Mouse (Mus musculus): ENCODE measurements around the gene Zbtb2.
"Not testable (repeated sequence)": the region's sequence is repeated elsewhere in the genome, so short reads cannot be mapped to it uniquely, and the experiment has no call there.

The Zbtb2 gene

DNA sequence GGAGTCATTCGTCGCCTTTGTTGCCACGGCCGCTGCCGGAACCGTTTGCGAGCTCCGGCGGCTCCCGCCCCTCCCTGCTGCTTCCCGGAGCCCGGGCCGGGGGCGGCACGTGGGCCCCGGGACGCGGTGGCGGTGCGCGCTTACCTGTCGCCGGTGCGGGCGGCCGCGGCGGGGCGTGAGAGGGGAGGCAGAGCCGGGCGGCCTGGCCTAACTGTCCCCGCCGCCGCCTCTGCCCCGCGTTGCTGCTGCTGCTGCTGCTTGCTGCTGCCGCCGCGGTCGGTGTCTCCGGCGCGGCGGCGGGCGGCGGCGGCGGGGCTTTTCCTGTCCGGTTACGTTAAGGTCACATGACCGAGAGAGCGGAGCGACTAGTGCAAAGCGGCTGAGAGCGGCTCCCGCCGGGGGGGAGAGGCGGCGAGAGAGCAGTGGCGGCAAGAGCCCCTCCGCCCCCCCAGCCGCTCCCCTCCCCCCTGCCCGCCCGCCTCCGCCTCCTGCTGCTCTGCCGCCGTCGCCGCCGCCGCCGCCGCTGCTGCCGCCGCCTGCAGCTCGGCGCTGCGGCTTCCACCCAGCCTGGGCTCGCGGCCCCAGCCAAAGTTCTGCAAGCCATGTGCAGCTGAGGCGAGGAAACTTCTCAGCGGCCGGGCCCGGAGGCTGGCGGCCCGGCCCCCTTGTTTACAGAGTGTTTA lies at the start of gene Zbtb2:
TSS of gene Zbtb2 (minus strand) at position 408 of the 683 bp plus-strand sequence.
- peak; percentile 37 to 48 for DNase-seq (ENCODE audit: low spot score in 2 of 2)

DNA sequence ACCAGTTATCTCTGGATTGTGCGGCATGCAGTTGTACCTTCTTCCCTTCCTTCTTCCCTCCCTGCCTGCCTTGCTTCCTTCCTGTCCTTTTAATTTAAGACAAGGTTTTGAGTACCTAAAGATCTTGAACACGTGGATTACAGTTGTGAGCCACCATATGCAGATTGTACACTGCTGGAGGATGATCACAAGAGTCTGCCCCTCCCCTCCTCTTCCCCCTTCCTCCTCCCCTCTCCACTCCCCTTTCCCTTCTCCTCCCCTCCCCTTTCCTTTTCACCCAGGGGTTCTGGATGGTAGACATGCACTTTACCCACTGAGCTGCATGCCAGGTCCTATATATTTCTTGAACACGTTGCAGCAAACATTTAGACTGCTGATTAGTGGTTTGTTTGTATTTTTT lies 47.5 kb upstream of the Zbtb2 start:
- DNase-seq (ENCODE audit: low spot score in 2 of 2): no peak

DNA sequence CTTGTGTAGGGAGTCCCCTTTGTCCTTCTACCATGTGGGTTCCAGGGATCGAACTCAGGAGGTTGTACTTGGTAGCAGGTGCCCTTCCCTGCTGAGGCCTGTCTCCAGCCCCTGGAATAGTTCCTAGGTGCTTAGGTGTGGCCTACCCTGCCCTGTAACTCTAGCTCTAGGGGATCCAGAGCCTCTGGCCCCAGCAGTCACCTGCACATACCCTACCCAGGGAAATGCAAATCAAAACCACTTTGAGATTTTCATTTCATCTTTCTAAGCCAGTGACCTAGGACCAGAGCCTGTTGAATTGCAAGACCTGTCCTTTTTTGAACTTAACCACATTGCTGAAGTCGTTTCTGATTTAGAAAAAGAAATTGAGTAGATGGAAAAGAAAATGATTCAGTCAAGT lies 46.0 kb upstream of the Zbtb2 start:
- DNase-seq (ENCODE audit: low spot score in 2 of 2): not testable (repeated sequence)

DNA sequence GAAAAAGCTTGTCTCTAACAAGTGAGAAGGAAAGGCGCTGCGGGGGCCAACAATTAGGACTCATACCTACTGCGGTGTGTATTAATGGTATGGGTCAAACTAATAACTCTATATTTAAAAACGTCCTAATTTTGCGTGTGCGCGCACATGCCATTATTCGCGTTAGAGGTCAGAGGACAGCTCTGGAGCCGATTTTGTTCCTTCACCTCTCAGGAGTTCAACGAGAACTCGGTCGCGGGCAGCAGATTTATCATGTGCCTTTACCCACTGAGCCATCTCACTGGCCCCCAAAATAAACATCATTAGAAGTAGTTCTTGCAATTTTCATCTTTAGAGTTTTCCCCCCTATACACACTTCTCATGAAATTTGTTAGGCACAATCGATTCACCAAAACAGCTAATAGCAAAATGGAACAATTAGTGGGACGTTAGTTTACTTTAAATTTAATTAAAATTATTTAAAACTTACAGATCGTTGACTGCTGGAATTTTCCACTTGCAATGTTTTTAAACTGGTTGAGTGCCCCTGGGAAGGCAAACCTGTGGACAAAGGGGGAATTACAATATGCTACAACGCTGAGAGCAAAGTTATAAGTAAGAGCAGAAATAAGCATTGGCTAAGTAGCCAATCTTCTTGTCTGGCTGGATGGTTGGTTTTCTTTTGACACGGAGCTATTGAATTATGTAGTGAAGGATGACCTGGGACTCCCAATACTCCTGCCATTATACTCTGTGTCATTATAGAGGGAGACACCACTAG lies 45.3 kb upstream of the Zbtb2 start:
- peak in 1 of 2 experiments; percentile 12 for DNase-seq (ENCODE audit: low spot score in 2 of 2)

DNA sequence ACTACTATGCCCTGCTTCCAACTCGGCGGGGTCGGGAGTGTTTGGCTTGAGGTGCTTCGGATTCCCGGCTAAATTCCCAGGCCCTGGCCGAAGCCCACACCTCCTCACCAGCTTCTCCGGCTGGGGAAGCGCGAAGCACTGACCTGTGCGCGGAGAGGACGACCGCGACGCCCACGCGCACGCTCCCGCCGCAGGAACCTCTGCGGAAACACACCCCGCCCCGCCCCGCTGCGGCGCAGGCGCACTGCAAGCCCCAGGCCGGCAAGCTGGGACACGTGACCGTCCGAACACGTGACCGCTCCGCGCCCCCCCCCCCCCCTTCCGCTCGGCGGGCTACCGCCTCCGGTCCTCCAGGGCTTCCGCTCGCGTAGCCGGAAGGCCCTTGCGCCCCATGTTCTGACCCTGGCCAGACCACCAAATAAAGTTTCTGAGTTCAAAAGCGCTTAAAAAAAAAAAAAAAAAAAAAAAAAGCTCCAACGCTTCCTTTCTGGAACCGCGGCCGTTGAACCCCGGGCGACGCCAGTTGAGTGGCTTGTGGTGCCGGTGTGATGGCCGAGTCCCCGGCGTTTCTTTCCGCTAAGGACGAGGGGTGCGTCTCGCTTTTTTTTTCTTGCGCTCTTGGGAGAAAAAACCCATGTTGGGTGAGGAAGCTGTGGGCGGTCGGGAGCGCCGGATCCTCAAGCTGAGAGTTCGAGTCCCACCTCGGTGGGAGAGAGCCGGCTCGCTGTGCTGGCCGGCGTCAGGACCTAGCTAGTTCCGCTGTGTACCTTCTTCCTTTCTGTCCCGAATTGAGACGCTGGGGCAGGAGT lies 44.4 kb upstream of the Zbtb2 start, which contains the start of the genes Rmnd1 and Armt1:
TSS of gene Rmnd1 (minus strand) at position 266 of the 809 bp plus-strand sequence.
TSS of gene Armt1 (plus strand) at position 345 of the 809 bp plus-strand sequence.
- DNase-seq (ENCODE audit: low spot score in 2 of 2): peak; percentile 89 to 94

DNA sequence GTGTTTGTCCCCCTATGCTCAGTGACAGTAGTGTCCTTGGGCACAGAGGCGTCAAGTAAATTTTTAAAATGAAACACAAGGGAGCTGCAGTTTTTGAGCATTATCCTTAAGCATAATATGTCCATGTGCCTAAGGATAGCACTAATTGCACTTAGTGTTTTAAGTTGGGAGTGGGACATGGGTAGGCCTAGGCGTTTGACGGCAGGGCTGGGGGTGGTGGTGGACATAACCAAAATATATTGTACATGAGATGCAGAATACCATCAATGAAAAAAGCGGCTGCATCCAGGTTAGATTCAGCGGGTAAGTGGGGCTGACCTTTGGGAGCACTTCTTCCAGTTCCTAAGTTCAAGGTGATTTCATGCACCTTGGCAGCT lies 43.8 kb upstream of the Zbtb2 start:
- no peak for DNase-seq (ENCODE audit: low spot score in 2 of 2)

DNA sequence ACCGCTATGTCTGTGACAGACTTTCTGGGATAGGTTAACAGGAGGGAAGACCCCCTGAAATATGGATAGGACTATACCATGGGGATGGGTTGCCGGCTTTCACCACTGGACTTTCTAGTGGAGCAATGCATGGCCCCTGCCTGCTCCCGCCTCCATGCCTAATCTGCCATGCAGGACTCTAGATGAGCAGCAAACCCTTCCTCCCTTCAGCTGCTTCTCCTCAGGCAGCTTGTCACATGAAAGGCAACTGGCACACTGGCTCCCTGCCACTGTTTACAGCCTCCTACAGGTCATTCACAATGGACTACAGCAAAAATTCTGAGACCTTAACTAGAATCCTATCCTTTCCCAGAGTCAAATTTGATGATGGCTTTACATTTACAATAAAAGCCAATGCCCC lies 42.9 kb upstream of the Zbtb2 start:
- no peak for DNase-seq (ENCODE audit: low spot score in 2 of 2)

DNA sequence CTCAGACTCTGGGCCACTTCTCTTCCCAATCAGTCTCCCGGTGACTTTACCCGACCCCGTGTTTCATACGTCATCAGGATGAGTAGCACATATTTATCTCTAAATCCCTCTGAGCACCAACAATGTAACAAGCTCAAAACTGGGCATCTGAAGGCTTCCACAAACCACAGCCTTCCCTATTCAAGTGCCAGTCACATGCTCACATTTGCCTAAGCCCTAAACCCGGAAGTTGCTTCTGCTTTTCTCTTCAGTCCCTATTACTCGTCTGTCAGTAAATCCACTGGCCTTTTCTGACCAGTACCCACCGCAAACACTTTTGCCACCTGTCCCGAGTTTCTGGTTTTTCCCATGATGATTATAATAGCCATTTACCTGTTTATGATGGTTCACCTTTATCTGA lies 42.5 kb upstream of the Zbtb2 start:
- no peak for DNase-seq (ENCODE audit: low spot score in 2 of 2)

DNA sequence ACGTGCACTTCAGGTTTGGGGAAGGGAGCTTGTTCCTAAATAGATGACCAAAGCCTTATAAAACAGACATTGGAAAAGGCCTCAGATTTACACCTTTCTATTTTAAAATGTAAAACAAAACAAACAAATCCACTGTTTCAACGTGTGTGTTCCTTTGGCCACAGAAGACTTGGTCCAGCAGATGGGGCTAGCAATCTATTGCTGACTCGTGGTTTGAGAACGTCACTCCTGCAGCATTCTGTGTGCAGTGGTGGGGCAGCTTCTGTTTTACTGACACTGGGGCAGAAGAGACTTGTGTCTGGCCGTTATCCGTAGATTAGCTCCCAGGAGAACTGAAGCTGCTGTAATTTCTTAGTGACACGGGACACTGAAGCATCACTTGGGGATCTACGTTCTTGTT lies 37.3 kb upstream of the Zbtb2 start:
- no peak for DNase-seq (ENCODE audit: low spot score in 2 of 2)

DNA sequence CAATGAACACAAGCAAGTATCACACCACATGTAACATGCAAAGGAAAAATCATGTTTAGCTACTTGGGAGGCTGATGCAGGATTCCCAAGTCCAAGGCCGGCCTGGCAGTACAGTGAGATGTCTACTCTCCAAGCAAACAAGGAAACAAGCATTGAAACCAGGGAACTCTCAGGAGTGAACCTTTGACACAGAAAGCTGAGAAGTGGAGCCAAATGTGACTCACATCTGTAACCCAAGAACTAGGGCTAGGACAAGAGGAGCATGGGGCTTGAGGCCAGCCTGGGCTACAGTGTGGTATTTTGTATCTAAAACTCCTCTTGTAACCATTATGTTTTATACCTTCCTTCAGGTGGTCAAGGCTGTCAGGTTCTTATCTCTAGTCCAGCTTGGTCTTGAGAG lies 19.3 kb upstream of the Zbtb2 start:
- DNase-seq (ENCODE audit: low spot score in 2 of 2): no peak

DNA sequence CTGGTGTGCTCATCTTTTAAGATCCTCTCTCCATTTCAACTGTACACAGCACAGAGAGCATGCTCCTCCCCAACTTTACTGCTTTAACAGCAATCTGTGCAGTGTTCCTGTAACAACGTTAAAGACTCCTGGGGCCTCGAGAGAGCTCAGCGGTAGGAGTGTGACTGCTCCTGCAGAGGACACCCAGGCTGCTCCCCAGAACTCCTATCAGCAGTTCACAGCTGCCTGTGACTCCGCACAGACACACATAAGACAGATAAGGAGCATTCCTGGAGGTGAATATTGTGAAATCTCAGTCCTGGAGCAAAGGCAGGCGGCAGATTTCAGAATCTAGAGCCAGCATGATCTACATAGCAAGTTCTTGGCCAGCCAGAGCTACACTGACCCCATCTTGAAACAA lies 17.6 kb upstream of the Zbtb2 start:
- no peak for DNase-seq (ENCODE audit: low spot score in 2 of 2)

DNA sequence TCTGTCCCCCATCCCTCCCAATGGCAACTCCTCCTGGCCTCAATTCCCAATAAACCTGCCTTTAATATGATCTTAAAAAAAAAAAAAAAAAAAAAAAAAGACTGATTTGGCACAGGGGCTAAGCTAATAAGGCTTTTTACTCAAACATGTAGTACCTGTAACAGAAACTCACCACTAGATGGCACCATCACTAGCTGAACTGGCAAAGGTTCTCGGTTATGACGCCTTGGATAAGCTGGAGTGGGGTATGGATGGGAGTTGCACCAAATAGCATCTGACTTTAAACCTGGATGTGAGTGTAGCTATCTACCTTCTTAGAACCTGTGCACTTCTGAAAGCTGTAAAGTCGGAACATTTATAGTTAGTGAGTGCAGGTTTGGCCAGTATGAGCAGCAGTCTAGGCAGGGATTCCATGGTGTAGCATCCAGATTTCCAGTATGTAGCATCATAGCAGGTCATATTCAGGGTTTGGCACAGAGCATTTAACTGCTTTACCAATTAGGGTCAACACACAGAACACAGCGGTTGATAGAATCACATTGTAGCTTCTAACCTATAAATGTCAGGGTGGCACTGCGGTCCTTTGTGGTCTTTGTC lies 17.1 kb upstream of the Zbtb2 start:
- peak; percentile 31 to 37 for DNase-seq (ENCODE audit: low spot score in 2 of 2)

DNA sequence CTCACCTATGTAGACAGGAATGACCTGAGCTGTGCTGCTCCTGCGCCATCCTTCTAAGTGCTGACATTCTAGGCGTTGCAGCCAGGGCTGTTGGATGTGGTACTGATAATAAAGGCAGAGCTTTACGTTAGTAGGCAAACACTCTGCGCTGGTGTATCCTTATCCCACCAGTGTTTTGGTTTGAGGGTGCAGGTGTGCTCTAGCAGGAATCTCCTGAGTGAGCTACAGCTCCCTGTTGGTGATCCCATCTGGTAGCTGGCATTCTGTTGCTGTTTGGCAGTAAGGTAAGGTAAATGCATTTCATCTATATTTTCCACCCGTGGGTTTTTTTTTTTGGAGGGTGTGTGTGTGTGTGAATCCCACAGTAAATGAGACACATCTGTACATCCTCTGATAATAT lies 10.2 kb upstream of the Zbtb2 start:
- DNase-seq (ENCODE audit: low spot score in 2 of 2): no peak

DNA sequence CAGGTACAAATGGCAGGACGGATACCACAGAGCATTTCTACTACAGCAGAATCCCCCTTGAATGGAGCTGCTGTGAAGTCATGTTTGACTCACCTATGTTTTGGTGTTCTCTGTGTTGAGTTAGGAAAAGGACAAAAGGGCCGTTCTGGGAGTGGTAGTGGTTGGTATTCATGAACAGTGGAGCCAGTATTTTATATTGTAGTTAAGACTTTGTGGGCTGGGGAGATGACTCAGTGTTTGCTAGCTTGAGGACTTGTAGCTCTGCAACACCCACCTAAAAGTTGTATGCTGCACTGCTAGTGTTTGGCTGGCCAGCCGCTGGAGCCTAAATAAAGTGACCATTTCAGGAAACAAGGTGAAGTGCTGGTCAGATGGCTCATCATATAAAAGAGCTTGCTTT lies 7.4 kb upstream of the Zbtb2 start:
- no peak for DNase-seq (ENCODE audit: low spot score in 2 of 2)

DNA sequence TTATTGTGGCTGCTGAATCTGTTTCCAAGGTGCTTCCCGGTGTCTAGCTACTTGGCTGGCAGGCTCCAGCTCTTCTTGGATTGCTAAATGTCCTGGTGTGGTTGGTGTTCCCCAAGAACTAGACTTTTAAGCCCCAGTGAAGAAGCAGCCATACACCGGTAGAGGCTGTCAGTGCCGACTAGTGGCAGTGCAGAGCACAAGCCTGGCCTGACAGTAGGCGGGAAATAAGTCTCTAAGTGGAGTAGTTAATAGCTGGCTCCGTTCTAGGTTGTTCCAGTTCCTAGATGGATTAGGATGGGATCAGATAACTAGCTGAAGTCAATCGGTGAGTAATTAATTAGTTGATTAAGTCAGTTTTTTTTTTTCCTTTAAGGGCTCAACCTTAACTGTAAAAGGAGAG lies 3.9 kb upstream of the Zbtb2 start:
- peak; percentile 29 to 31 for DNase-seq (ENCODE audit: low spot score in 2 of 2)

DNA sequence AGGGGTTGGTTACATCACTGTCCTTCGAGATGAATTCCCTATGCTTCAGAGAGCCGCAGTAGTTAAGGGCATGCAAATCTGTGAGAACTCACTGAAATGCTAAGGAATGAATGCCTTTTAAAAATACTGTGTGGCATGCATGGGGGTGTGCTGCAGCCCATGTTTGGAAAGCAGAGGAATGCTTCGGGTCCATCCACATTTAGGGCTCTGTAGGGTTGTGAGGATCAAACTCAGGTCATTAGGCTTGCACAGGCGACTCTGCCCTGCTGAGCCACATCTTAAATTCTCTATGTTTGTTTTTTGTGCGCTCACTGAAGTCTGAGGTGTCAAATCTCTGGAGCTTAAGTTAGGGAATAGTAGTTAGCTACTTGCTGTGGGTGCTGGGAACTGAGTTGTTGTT lies 3.2 kb upstream of the Zbtb2 start:
- no peak for DNase-seq (ENCODE audit: low spot score in 2 of 2)

DNA sequence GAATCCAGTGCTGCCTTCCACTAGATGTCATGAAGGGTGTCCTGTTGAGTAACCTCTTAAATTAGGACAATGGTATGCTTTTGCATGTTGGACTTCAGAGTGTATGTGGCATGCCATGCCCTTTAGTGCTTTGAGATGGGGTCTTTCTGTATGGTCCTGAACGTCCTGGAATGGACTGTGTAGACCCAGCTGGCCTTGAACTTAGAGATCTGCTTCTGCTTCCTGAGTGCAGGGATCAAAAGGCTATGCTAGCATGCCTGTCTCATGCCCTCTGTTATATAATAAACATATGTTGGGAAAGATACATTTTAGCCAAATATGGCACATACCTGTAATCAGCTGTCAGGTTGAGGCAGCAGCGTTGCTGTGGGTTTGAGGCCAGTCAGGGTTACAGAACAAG lies 2.6 kb upstream of the Zbtb2 start:
- no peak for DNase-seq (ENCODE audit: low spot score in 2 of 2)

DNA sequence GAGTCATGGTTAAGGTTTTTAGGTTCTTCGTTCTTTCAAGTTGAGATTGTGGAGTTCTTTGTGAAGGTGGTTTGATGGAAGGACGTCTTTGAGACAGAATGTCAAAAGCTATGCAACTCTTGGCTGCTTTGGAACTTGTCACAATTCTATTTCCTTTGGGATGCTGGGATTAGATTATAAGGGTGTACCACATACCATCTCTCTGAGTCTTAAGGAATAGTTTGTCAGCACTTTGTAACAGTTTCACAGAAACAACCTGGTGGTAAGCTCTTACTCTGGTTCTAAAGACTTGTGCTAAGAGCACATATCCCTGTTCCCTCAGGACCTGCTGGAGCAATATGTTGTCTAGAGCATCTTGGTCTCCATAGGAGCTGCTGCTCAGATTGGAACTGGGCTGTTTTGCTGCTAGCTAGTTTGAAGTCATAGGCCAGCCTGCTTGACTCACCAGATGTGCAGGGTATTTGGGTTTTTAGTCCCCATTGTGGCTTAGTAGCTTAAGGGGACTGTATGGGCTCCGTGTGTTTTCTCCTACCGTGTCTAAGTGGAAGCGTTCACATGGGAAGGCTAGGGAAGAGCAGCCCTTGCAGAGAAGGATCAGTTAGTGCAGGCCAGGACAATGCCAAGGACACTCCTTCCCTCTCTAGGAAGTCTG lies 1.7 kb upstream of the Zbtb2 start:
- no peak for DNase-seq (ENCODE audit: low spot score in 2 of 2)

DNA sequence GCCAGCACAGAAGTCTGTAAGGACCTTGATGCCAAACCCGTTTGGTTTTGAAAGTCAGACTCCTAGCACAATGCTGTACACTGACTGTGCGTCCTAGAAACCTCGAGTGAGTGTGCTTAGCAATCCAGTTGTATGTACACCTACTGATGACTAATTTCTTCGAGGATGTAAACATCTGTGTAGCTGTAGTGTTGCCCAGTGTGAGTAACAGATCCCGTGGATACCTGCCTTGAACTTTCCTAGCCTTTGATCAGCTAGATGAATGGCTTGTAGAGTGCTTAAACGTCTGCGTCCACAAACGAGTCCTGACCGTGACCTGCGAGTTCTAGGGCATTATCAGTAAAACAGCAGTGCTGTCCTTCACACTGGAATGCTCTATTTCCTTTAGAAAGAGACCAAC lies 1.1 kb upstream of the Zbtb2 start:
- no peak for DNase-seq (ENCODE audit: low spot score in 2 of 2)

DNA sequence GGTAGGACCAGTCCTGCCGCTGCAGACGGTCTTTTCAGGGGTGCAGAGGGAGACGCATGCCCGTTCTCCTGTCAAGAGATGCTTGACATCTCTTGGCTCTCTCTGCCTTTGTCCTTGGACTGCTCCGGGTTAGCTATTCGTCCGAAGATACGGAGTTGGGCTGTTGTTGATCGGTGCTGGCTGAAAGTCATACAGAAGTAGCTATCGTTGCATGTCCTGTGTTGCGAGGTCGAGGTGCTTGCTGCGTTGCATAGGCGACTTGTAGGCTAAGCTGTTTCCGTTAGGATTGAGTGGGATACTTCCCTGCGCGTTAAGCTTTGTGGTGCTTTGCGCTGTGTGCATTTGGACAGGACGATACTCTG lies 457 bp upstream of the Zbtb2 start:
- DNase-seq (ENCODE audit: low spot score in 2 of 2): peak in 1 of 2 experiments; percentile 34
